Mouse (Mus musculus) heart, postnatal 4 days (tissue): ENCODE data around the gene Tspear. TPM values are rescaled to one million over a fixed set of nuclear protein-coding genes. Genes with fewer than 3 reads are reported as not detected.

Experiments
- DNase-seq: peaks from one replicate; pipeline ENCODE4 v3.0.0; 2021
- total RNA-seq, 2 experiments: library from RNA; stranded (reverse); gene quantifications; 2 replicates each; pipeline ENCODE4 v1.2.3; 2021

The Tspear gene
- total RNA-seq, 2 experiments from 2014 or later: not detected

DNA sequence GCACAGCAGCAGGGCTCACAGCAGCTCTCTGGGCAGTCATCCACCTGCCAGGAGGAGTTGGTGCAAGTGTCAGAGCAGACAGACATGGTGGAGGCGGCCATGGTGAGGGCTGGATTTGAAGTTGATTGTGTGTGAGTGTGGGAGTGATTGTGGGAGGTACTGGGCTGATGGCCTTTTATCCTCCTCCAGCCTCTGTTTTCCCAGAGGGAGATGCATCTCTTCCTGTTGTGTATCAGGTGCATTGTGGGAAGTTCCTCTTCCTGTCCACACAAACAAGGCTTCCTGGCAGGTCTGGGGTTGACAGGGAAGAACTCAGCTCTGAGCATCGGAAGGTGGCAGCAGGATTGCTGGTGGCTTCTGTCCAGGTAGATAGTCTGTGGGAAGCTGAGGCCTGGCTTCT, 108.6 kb downstream of the Tspear start, which contains the start of gene Gm9639:
TSS of gene Gm9639 (minus strand) at position 101 of the 400 bp plus-strand sequence.
- DNase-seq: no peak

- peak; percentile 44 for DNase-seq
Observed at GRCm38 (mm10) chr10:77797677-77798076, 111.3 kb downstream of the Tspear start.

GRCm38 (mm10) chr10:77798164-77798920, 112.0 kb downstream of the Tspear start:
- peak; percentile 42 for DNase-seq

GRCm38 (mm10) chr10:77798921-77799508, 112.6 kb downstream of the Tspear start, which contains the start of gene Gm19668:
Gm19668 (minus strand) TSS chr10:77799133.
- no peak for DNase-seq

- no peak for DNase-seq
Observed at GRCm38 (mm10) chr10:77804095-77804494, 117.7 kb downstream of the Tspear start.

GRCm38 (mm10) chr10:77811743-77812142, 125.4 kb downstream of the Tspear start, which contains the start of gene Gm9507:
Gm9507 (minus strand) TSS chr10:77811843.
- no peak for DNase-seq

- no peak for DNase-seq
Observed at GRCm38 (mm10) chr10:77814382-77814781, 128.0 kb downstream of the Tspear start, which contains the start of gene Gm2696. Gm2696 (plus strand) TSS chr10:77814682.

DNA sequence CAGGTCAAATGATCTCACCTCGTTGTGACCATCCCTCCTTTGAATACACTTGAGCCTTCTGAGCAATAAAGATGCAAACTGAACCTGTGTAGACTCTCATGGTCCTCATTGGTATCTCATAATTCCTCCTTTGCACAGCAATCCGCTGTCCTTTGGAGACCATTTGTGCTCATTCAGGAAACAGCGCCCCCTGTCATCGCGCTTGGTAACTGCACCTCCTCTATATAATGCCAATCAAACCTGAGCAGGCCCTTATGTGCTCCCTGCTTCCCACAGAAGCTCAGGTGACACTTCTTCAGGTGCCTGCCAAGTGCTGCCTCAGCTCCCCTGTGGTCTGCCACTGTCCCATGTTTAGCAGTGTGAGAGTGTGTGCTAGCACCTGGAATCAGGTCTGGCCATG, 129.1 kb downstream of the Tspear start:
- DNase-seq: peak; percentile 32

GRCm38 (mm10) chr10:77818523-77818922, 132.2 kb downstream of the Tspear start:
- no peak for DNase-seq

DNA sequence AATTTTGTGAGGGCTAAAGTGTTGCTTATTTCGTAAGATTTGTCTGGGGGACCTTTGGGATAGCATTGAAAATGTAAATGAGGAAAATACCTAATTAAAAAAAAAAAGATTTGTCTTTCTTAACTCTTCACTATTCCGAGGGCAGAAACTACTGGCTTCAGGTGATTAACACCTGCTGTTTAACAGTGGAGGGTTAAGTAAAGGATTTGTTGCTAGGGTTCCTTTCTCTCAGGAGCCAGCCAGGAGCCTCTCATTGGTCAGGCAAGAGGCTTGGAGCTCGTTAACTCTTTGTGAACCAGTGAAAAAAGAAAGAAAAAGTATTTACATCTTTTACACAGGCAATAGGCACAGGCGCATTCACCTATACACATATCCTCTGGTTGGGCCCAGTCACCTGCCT, 132.8 kb downstream of the Tspear start:
- DNase-seq: no peak

DNA sequence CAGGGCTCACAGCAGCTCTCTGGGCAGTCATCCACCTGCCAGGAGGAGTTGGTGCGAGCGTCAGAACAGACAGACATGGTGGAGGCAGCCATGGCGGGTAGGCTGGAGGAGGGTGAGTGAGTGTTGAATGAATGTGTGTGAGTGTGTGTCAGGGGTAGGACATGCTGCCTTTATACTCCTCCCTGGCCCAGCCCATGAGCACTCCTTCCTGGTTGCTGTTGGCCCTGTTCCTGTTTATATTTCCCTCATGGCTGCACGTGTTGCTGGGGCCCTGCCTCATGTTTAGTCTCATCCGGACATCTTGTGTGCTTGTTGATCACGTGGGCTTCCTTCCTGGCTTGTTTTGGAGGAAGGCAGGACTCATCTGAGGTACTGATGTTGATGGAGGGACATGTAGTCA, 140.6 kb downstream of the Tspear start, which contains the start of gene Krtap10-4:
TSS of gene Krtap10-4 (minus strand) at position 145 of the 400 bp plus-strand sequence.
- no peak for DNase-seq

GRCm38 (mm10) chr10:77835647-77836046, 149.3 kb downstream of the Tspear start, which contains the start of gene Krtap10-10:
Krtap10-10 (plus strand) TSS chr10:77835947.
- DNase-seq: no peak

- DNase-seq: no peak
Observed at GRCm38 (mm10) chr10:77839006-77839405, 152.6 kb downstream of the Tspear start.

GRCm38 (mm10) chr10:77846503-77846902, 160.1 kb downstream of the Tspear start, which contains the start of gene Gm36176:
Gm36176 (plus strand) TSS chr10:77846803.
- no peak for DNase-seq

- DNase-seq: no peak
Observed at GRCm38 (mm10) chr10:77846961-77847360, 160.6 kb downstream of the Tspear start.

DNA sequence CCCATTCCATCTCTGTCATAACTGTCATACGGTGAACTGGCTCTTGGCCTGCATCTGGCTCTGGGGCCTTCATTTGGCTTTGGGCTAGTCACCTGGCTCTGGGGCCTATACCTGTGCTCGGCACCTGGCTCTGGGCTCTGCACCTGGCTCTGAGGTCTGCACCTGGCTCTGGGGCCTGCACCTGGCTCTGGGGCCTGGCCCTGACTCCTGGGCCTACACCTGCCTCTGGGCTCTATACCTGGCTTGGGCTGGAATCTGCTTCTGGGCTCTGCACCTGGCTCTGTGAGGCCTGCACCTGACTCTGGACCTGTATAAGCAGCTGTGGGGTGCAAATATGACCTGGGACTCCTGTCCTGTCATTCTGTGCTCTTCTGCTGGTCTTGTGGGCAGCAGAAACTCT, 161.2 kb downstream of the Tspear start:
- DNase-seq: no peak

DNA sequence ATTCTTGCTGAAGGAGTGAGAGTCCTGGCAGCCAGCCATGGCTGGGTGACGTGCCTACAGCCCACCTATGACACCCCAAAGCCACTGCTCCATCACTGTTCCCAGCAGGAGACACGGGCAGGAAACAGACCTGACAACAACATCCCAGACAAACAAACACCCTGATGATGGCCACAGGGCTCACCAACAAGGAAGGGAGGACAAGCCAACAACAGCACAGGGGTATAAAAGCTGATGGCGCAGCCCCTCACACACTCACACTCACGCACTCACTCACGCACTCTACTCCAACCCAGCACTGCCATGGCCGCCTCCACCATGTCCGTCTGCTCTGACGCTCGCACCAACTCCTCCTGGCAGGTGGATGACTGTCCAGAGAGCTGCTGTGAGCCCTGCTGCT, 166.2 kb downstream of the Tspear start, which contains the start of gene Gm10318:
TSS of gene Gm10318 (plus strand) at position 301 of the 400 bp plus-strand sequence.
- DNase-seq: no peak

GRCm38 (mm10) chr10:77861675-77862074, 175.3 kb downstream of the Tspear start, which contains the start of gene Gm3285:
Gm3285 (plus strand) TSS chr10:77861975.
- no peak for DNase-seq

GRCm38 (mm10) chr10:77864067-77864761, 177.8 kb downstream of the Tspear start:
- DNase-seq: peak; percentile 11

DNA sequence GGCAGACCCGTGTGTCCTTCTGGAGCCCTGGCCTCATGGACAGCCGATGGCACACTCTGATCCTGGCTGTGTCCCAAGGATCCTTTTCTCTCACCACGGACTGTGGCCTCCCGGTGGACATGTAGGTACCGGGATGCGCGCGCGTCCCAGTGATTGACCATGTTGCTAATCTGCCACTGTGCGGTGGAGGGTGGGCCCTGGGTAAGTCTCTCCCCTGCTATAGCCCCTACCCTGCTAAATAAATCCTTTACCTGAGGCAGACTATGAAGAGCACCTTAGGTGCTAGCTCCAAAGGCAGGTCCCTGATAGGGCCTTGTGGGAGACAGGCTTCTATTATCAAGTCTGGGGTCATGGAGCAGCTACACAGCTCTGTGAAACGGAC, 178.4 kb downstream of the Tspear start:
- DNase-seq: no peak

DNA sequence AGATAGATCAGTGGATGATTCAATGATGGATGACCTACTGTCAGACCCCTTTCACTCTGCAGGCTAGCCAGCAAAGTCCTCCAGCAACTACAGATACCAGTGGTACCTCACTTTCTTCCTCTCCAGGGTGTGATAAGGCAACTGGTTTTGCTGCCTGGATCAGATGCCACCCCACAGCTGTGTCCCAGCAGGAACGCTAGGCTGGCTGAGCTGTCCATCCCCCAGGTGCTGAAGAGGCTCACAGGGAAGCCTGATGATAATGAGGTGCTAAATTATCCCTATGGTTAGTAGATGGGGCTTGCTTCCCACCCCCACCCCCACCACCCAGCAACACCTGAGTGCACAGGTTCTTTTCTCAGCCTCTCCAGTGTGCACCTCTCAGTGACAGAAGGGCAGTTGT, 181.2 kb downstream of the Tspear start:
- DNase-seq: peak; percentile 42

DNA sequence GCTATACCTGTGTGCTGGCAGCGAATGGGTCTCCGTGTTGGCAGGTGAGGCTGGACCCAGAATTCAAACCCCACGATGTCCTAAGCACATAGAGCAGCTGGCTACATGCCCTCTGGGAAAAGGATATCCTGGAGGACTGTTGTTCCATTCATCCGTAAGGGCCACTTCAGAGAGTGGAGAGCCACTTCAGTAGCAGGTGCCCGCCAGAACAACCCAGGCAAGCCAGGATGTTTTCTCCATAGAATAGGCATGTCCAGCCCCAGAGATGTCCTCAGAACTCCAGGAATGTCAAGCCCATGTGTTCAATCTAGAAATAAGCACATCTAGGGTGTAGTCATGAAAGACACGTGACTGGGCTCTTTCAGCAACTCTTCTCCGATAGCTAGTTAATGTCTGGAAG, 183.3 kb downstream of the Tspear start:
- no peak for DNase-seq

GRCm38 (mm10) chr10:77878985-77879384, 192.6 kb downstream of the Tspear start:
- peak; percentile 57 for DNase-seq
